Mouse (Mus musculus): ENCODE data around the gene Cntnap2. TPM values are rescaled to one million over a fixed set of nuclear protein-coding genes. Genes with fewer than 3 reads are reported as not detected.
"Not testable (repeated sequence)": the region's sequence is repeated elsewhere in the genome, so short reads cannot be mapped to it uniquely, and the experiment has no call there.

Gene Cntnap2
- total RNA-seq, 2 experiments from 2014 or later, result 6.0 to 7.7 TPM

GRCm38 (mm10) chr6:47286247-47286967, 2227.2 kb downstream of the Cntnap2 start:
- not testable (repeated sequence) for DNase-seq (ENCODE audit: low spot score in 2 of 2)

GRCm38 (mm10) chr6:47287722-47288121, 2228.6 kb downstream of the Cntnap2 start:
- DNase-seq (ENCODE audit: low spot score in 2 of 2), result no peak

- DNase-seq (ENCODE audit: low spot score in 2 of 2), result no peak
Observed at GRCm38 (mm10) chr6:47291973-47292372, 2232.8 kb downstream of the Cntnap2 start.

- no peak for DNase-seq (ENCODE audit: low spot score in 2 of 2)
Observed at GRCm38 (mm10) chr6:47292437-47292836, 2233.3 kb downstream of the Cntnap2 start.

GRCm38 (mm10) chr6:47294433-47294832, 2235.3 kb downstream of the Cntnap2 start:
- no peak for DNase-seq (ENCODE audit: low spot score in 2 of 2)

- peak in 1 of 2 experiments; percentile 17 for DNase-seq (ENCODE audit: low spot score in 2 of 2)
Observed at GRCm38 (mm10) chr6:47304848-47305490, 2245.8 kb downstream of the Cntnap2 start.

GRCm38 (mm10) chr6:47306065-47306798, 2247.1 kb downstream of the Cntnap2 start:
- DNase-seq (ENCODE audit: low spot score in 2 of 2), result no peak

GRCm38 (mm10) chr6:47306954-47307353, 2247.8 kb downstream of the Cntnap2 start:
- DNase-seq (ENCODE audit: low spot score in 2 of 2), result no peak

- no peak for DNase-seq (ENCODE audit: low spot score in 2 of 2)
Observed at GRCm38 (mm10) chr6:47314507-47315334, 2255.6 kb downstream of the Cntnap2 start.

GRCm38 (mm10) chr6:47315454-47315853, 2256.3 kb downstream of the Cntnap2 start:
- DNase-seq (ENCODE audit: low spot score in 2 of 2), result no peak

GRCm38 (mm10) chr6:47317253-47317652, 2258.1 kb downstream of the Cntnap2 start:
- DNase-seq (ENCODE audit: low spot score in 2 of 2), result no peak

GRCm38 (mm10) chr6:47318705-47319104, 2259.5 kb downstream of the Cntnap2 start:
- no peak for DNase-seq (ENCODE audit: low spot score in 2 of 2)

GRCm38 (mm10) chr6:47319309-47319983, 2260.3 kb downstream of the Cntnap2 start:
- no peak for DNase-seq (ENCODE audit: low spot score in 2 of 2)

- DNase-seq (ENCODE audit: low spot score in 2 of 2), result no peak
Observed at GRCm38 (mm10) chr6:47323169-47323835, 2264.1 kb downstream of the Cntnap2 start.

GRCm38 (mm10) chr6:47323886-47324285, 2264.7 kb downstream of the Cntnap2 start:
- DNase-seq (ENCODE audit: low spot score in 2 of 2), result no peak

- no peak for DNase-seq (ENCODE audit: low spot score in 2 of 2)
Observed at GRCm38 (mm10) chr6:47328281-47328680, 2269.1 kb downstream of the Cntnap2 start.

- no peak for DNase-seq (ENCODE audit: low spot score in 2 of 2)
Observed at GRCm38 (mm10) chr6:47329212-47329611, 2270.1 kb downstream of the Cntnap2 start.

GRCm38 (mm10) chr6:47333016-47333415, 2273.9 kb downstream of the Cntnap2 start:
- no peak for DNase-seq (ENCODE audit: low spot score in 2 of 2)

GRCm38 (mm10) chr6:47334377-47334776, 2275.2 kb downstream of the Cntnap2 start:
- DNase-seq (ENCODE audit: low spot score in 2 of 2), result no peak

GRCm38 (mm10) chr6:47337300-47337699, 2278.1 kb downstream of the Cntnap2 start:
- no peak for DNase-seq (ENCODE audit: low spot score in 2 of 2)

All from gastrocnemius, postnatal 4 days (tissue).